Mouse (Mus musculus) forebrain, embryonic 16.5 days (tissue): ENCODE data around the gene Tenm4. TPM values are rescaled to one million over a fixed set of nuclear protein-coding genes. Genes with fewer than 3 reads are reported as not detected.

ENCODE experiments used
- ATAC-seq: fragments of 200-750 bp; cut with Nextera tagmentation; 2 replicates; pipeline ENCODE4 v1.8.0; 2017; ENCODE audit warnings: mild to moderate bottlenecking, moderate library complexity
- H3K27ac ChIP-seq: fragments of 300-500 bp; sonication (generic); 2 replicates; pipeline ENCODE4 v1.5.1; 2014; ENCODE audit warnings: low read length, control low read depth
- H3K27me3 ChIP-seq: fragments of 300-500 bp; sonication (generic); replicated peaks from 2 replicates; pipeline ENCODE4 v1.6.1; 2014; ENCODE audit warnings: low read length; ENCODE audit not compliant: control insufficient read depth, insufficient read depth
- H3K36me3 ChIP-seq: fragments of 300-500 bp; sonication (generic); 2 replicates; pipeline ENCODE4 v1.6.1; 2014; ENCODE audit not compliant: control insufficient read depth, insufficient read depth
- H3K4me1 ChIP-seq: fragments of 300-500 bp; sonication (generic); replicated peaks from 2 replicates; pipeline ENCODE4 v1.6.1; 2014; ENCODE audit warnings: low read length; ENCODE audit not compliant: control insufficient read depth, insufficient read depth
- H3K4me2 ChIP-seq: fragments of 300-500 bp; sonication (generic); 2 replicates; pipeline ENCODE4 v1.6.1; 2014; ENCODE audit warnings: mild to moderate bottlenecking, low read length, control low read depth
- H3K4me3 ChIP-seq: fragments of 300-500 bp; sonication (generic); replicated peaks from 2 replicates; pipeline ENCODE4 v1.5.1; 2014; ENCODE audit warnings: mild to moderate bottlenecking, low read length, control low read depth
- H3K9ac ChIP-seq: fragments of 300-500 bp; sonication (generic); replicated peaks from 2 replicates; pipeline ENCODE4 v1.6.1; 2014; ENCODE audit warnings: low read depth, low read length, control low read depth
- H3K9me3 ChIP-seq: fragments of 300-500 bp; sonication (generic); 2 replicates; pipeline ENCODE4 v1.6.1; 2016; ENCODE audit warnings: low read length; ENCODE audit not compliant: control insufficient read depth
- WGBS: fragments of 180-500 bp; shearing (Covaris S2); extraction: QIAGEN DNeasy Blood & Tissue Kit; methylation state at CpG from one replicate; pipeline ENCODE4 v1.1.7; 2014; 5-methylcytosine and 5-hydroxymethylcytosine counted together
- polyA plus RNA-seq: library from polyadenylated mRNA; unstranded; fragments of >200 nt; fragmentation: Nextera tagmentation; extraction: Ambion mirVana; gene quantifications from 2 replicates; pipeline ENCODE4 v1.2.1, GENCODE M21; 2015

Gene Tenm4
- polyA plus RNA-seq, 1 experiment from 2014 or later, result 105 TPM

- H3K27me3 ChIP-seq, result no peaks in the 10 kb centered on the region
- ATAC-seq, result no peak
- no peak overlapping the region for H3K4me2 ChIP-seq
- H3K4me3 ChIP-seq, result no peak overlapping the region
- no peaks in the 10 kb centered on the region for H3K9me3 ChIP-seq
- WGBS, result 69% methylated on average over 12 of the region's 12 CpGs
- no peak overlapping the region for H3K27ac ChIP-seq
- H3K4me1 ChIP-seq, result no peaks in the 10 kb centered on the region; the same call in 1 of the 2 replicates
- H3K36me3 ChIP-seq, result no peaks in the 10 kb centered on the region
- no peak overlapping the region for H3K9ac ChIP-seq
Measured at GRCm38 (mm10) chr7:96447806-96448397, 276.9 kb downstream of the Tenm4 start.

DNA sequence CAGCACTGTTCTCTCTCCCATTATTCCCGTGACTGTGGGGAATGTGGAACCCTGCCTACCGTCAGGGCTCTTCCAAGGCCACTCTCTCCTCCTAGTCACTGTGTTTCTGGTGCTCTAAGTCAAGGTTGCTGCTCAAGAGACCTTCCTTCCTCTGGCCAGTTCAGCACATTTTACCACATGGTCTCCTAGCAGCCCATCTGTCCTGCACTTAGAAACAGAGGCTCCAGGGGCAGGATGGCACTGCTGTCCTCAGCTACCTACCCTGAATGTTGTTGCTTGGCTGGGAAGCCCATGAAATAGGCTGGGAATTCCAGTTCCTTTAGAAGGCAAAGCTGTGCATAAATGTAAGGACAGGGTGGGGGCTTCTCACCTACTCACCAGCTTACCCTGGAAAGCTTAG is 284.9 kb downstream of the Tenm4 start:
- no peak overlapping the region for H3K27ac ChIP-seq
- H3K4me3 ChIP-seq, result no peak overlapping the region
- H3K9ac ChIP-seq, result no peak overlapping the region
- ATAC-seq, result no peak
- H3K27me3 ChIP-seq, result no peaks in the 10 kb centered on the region
- no peaks in the 10 kb centered on the region for H3K9me3 ChIP-seq
- peaks cover 20% of the 10 kb centered on the region for H3K4me1 ChIP-seq
- no peak overlapping the region for H3K4me2 ChIP-seq
- 76% methylated on average over 2 of the region's 2 CpGs for WGBS
- H3K36me3 ChIP-seq, result no peaks in the 10 kb centered on the region

DNA sequence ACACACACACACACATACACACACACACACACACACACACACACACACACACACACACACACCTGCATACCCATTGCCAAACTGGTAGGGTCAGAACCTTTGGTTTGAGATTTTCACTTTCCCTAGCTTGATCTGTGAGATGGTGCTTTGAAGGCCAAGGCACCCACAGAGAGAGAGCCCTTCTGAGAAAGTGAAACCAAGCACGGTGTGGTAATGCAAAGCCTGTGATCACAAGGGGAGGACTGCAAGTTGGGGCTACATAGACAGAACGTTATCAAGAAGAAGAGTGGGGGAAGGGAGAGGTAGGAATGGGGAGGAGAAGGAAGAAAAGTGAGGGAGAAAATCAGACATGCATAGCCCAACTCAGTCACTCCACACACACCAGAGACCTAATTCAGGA is 285.6 kb downstream of the Tenm4 start:
- H3K27me3 ChIP-seq, result no peaks in the 10 kb centered on the region
- H3K4me3 ChIP-seq, result no peak overlapping the region
- peaks cover 20% of the 10 kb centered on the region for H3K4me1 ChIP-seq
- ATAC-seq, result no peak
- H3K36me3 ChIP-seq, result no peaks in the 10 kb centered on the region
- no peaks in the 10 kb centered on the region for H3K9me3 ChIP-seq
- H3K4me2 ChIP-seq, result no peak overlapping the region
- H3K9ac ChIP-seq, result no peak overlapping the region
- no peak overlapping the region for H3K27ac ChIP-seq
- WGBS, result 64% methylated on average over 2 of the region's 2 CpGs

- ATAC-seq, result peak; percentile 30; the same call in 1 of the 2 replicates
- Histone ChIP-seq H3K4me1 (peaks cover 20% of the 10 kb centered on the region), H3K9me3 (no peaks in the 10 kb centered on the region), H3K36me3 (no peaks in the 10 kb centered on the region), H3K4me3 (no peak overlapping the region), H3K27me3 (no peaks in the 10 kb centered on the region), H3K27ac (no peak overlapping the region), H3K4me2 (no peak overlapping the region), H3K9ac (no peak overlapping the region)
- 67% methylated on average over 2 of the region's 2 CpGs for WGBS
Measured at GRCm38 (mm10) chr7:96457891-96458290, 286.8 kb downstream of the Tenm4 start.

GRCm38 (mm10) chr7:96458992-96459391 is 287.9 kb downstream of the Tenm4 start:
- 53% methylated on average over 6 of the region's 6 CpGs for WGBS
- no peaks in the 10 kb centered on the region for H3K9me3 ChIP-seq
- ATAC-seq, result peak; percentile 59

GRCm38 (mm10) chr7:96466761-96467160 is 295.7 kb downstream of the Tenm4 start:
- no peak for ATAC-seq
- 82% methylated on average over 3 of the region's 3 CpGs for WGBS
- peaks cover 7% of the 10 kb centered on the region; the same call in 1 of the 2 replicates for H3K4me1 ChIP-seq
- no peaks in the 10 kb centered on the region for H3K36me3 ChIP-seq
- no peak overlapping the region for H3K9ac ChIP-seq
- H3K27ac ChIP-seq, result no peak overlapping the region
- H3K4me3 ChIP-seq, result no peak overlapping the region
- H3K9me3 ChIP-seq, result no peaks in the 10 kb centered on the region
- H3K27me3 ChIP-seq, result no peaks in the 10 kb centered on the region
- no peak overlapping the region for H3K4me2 ChIP-seq

More at GRCm38 (mm10) chr7:96458992-96459391, 287.9 kb downstream of the Tenm4 start:
- H3K4me2 ChIP-seq, result no peak overlapping the region
- no peak overlapping the region for H3K9ac ChIP-seq
- no peaks in the 10 kb centered on the region for H3K36me3 ChIP-seq
- H3K27me3 ChIP-seq, result no peaks in the 10 kb centered on the region
- H3K27ac ChIP-seq, result peak overlapping the region; percentile 61
- no peak overlapping the region for H3K4me3 ChIP-seq
- peaks cover 20% of the 10 kb centered on the region for H3K4me1 ChIP-seq

- Histone ChIP-seq H3K36me3 (no peaks in the 10 kb centered on the region), H3K4me2 (no peak overlapping the region), H3K9ac (no peak overlapping the region), H3K27me3 (no peaks in the 10 kb centered on the region), H3K9me3 (no peaks in the 10 kb centered on the region), H3K27ac (peak overlapping the region; percentile 51; the same call in 1 of the 2 replicates), H3K4me3 (no peak overlapping the region), H3K4me1 (peaks cover 24% of the 10 kb centered on the region)
- 57% methylated on average over 6 of the region's 6 CpGs for WGBS
- ATAC-seq, result no peak
Measured at GRCm38 (mm10) chr7:96470821-96471220, 299.8 kb downstream of the Tenm4 start.

- H3K27me3 ChIP-seq, result no peaks in the 10 kb centered on the region
- no peak overlapping the region for H3K4me3 ChIP-seq
- no peaks in the 10 kb centered on the region for H3K9me3 ChIP-seq
- no peaks in the 10 kb centered on the region for H3K36me3 ChIP-seq
- peaks cover 24% of the 10 kb centered on the region for H3K4me1 ChIP-seq
- no peak overlapping the region for H3K9ac ChIP-seq
- H3K27ac ChIP-seq, result peak overlapping the region; percentile 83
- WGBS, result 50% methylated on average over 11 of the region's 11 CpGs
- ATAC-seq, result peak; percentile 94
- no peak overlapping the region for H3K4me2 ChIP-seq
Measured at GRCm38 (mm10) chr7:96474560-96475089, 303.6 kb downstream of the Tenm4 start.

- H3K4me1 ChIP-seq, result peaks cover 17% of the 10 kb centered on the region
- no peak for ATAC-seq
- H3K27ac ChIP-seq, result no peak overlapping the region
- H3K4me3 ChIP-seq, result no peak overlapping the region
- no peak overlapping the region for H3K9ac ChIP-seq
- no peaks in the 10 kb centered on the region for H3K9me3 ChIP-seq
- 94% methylated on average over 6 of the region's 6 CpGs for WGBS
- no peak overlapping the region for H3K4me2 ChIP-seq
- H3K27me3 ChIP-seq, result no peaks in the 10 kb centered on the region
- no peaks in the 10 kb centered on the region for H3K36me3 ChIP-seq
Measured at GRCm38 (mm10) chr7:96476987-96477613, 306.1 kb downstream of the Tenm4 start.
